Mouse (Mus musculus): ENCODE results near the gene Cnnm3.

Gene Cnnm3

GRCm38 (mm10) chr1:36511289-36512021 is at the start of gene Cnnm3:
TSS of gene Cnnm3 (plus strand) at chr1:36511867.
- in situ Hi-C loops (cut with MboI; ENCODE audit: low pct_unique_long_range_greater_than_20kb in 1 of 2, low sequenced_read_pairs in 2 of 2, unreplicated experiment in 1 of 2) = no loop called here

DNA sequence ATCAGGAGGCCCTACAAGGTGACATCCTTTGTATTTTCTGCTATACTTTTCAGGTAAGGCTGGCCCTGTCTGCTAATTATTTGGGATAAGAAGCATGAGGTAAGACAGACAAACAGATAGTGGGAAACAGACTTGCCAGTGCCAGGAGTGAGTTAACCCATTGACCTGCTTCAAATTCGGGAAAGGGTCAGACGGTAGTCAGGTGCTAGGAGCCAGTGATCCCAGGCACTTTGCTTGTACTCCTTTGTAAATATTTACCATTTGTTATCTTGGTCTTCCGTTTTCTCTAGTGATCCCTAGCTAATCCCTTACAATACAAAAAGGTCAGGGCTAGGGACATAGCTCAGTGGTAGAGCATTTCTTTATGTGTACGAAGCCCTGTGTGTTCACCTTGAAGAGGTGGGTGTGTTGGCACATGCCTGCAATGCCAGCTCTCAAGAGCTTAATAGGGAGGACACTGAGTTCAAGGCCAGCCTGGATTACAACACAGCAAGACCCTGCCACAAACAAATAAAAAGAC is 46.0 kb upstream of the Cnnm3 start:
- in situ Hi-C loops (cut with MboI; ENCODE audit: low pct_unique_long_range_greater_than_20kb in 1 of 2, low sequenced_read_pairs in 2 of 2, unreplicated experiment in 1 of 2) = no loop called here

- in situ Hi-C loops (cut with MboI; ENCODE audit: low pct_unique_long_range_greater_than_20kb in 1 of 2, low sequenced_read_pairs in 2 of 2, unreplicated experiment in 1 of 2) = no loop called here
These were observed 44.2 kb upstream of the Cnnm3 start for GRCm38 (mm10) chr1:36467446-36467845.

- in situ Hi-C loops (cut with MboI; ENCODE audit: low pct_unique_long_range_greater_than_20kb in 1 of 2, low sequenced_read_pairs in 2 of 2, unreplicated experiment in 1 of 2) = no loop called here
These were observed 41.7 kb upstream of the Cnnm3 start for GRCm38 (mm10) chr1:36469811-36470444.

GRCm38 (mm10) chr1:36471181-36472105 is 40.2 kb upstream of the Cnnm3 start, which contains the start of gene Cnnm4:
TSS of gene Cnnm4 (plus strand) at chr1:36471620.
- in situ Hi-C loops (cut with MboI; ENCODE audit: low pct_unique_long_range_greater_than_20kb in 1 of 2, low sequenced_read_pairs in 2 of 2, unreplicated experiment in 1 of 2) = no loop called here

- in situ Hi-C loops (cut with MboI; ENCODE audit: low pct_unique_long_range_greater_than_20kb in 1 of 2, low sequenced_read_pairs in 2 of 2, unreplicated experiment in 1 of 2) = no loop called here
These were observed 39.6 kb upstream of the Cnnm3 start for GRCm38 (mm10) chr1:36472106-36472440.

- in situ Hi-C loops (cut with MboI; ENCODE audit: low pct_unique_long_range_greater_than_20kb in 1 of 2, low sequenced_read_pairs in 2 of 2, unreplicated experiment in 1 of 2) = no loop called here
These were observed 38.4 kb upstream of the Cnnm3 start for GRCm38 (mm10) chr1:36473211-36473780.

GRCm38 (mm10) chr1:36474646-36475045 is 37.0 kb upstream of the Cnnm3 start:
- in situ Hi-C loops (cut with MboI; ENCODE audit: low pct_unique_long_range_greater_than_20kb in 1 of 2, low sequenced_read_pairs in 2 of 2, unreplicated experiment in 1 of 2) = no loop called here

GRCm38 (mm10) chr1:36475480-36476110 is 36.1 kb upstream of the Cnnm3 start:
- in situ Hi-C loops (cut with MboI; ENCODE audit: low pct_unique_long_range_greater_than_20kb in 1 of 2, low sequenced_read_pairs in 2 of 2, unreplicated experiment in 1 of 2) = no loop called here

- in situ Hi-C loops (cut with MboI; ENCODE audit: low pct_unique_long_range_greater_than_20kb in 1 of 2, low sequenced_read_pairs in 2 of 2, unreplicated experiment in 1 of 2) = no loop called here
These were observed 35.2 kb upstream of the Cnnm3 start for GRCm38 (mm10) chr1:36476426-36476825.

GRCm38 (mm10) chr1:36478343-36478795 is 33.3 kb upstream of the Cnnm3 start:
- in situ Hi-C loops (cut with MboI; ENCODE audit: low pct_unique_long_range_greater_than_20kb in 1 of 2, low sequenced_read_pairs in 2 of 2, unreplicated experiment in 1 of 2) = no loop called here

- in situ Hi-C loops (cut with MboI; ENCODE audit: low pct_unique_long_range_greater_than_20kb in 1 of 2, low sequenced_read_pairs in 2 of 2, unreplicated experiment in 1 of 2) = no loop called here
These were observed 31.5 kb upstream of the Cnnm3 start for GRCm38 (mm10) chr1:36479903-36480899.

GRCm38 (mm10) chr1:36483825-36484224 is 27.8 kb upstream of the Cnnm3 start:
- in situ Hi-C loops (cut with MboI; ENCODE audit: low pct_unique_long_range_greater_than_20kb in 1 of 2, low sequenced_read_pairs in 2 of 2, unreplicated experiment in 1 of 2) = no loop called here

DNA sequence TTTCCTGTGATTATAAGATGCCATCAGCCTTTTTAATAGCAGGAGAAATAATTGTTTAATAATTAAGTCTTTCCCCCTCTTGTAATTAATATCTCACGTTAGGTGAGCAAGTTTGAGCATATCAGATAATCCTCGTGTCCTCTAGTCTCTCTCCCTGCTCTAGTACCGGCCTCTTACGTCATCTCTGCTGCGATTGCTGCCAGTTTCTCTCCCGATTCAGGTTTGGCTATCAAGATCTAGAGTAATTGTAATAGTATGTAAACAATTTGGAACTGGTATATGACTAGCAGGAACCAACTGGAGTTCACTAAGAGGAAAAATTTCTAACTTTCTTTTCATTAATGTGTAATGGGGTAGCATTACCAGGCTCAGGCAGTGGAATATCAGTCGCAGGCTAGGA is 26.6 kb upstream of the Cnnm3 start:
- in situ Hi-C loops (cut with MboI; ENCODE audit: low pct_unique_long_range_greater_than_20kb in 1 of 2, low sequenced_read_pairs in 2 of 2, unreplicated experiment in 1 of 2) = no loop called here

GRCm38 (mm10) chr1:36487111-36487510 is 24.6 kb upstream of the Cnnm3 start:
- in situ Hi-C loops (cut with MboI; ENCODE audit: low pct_unique_long_range_greater_than_20kb in 1 of 2, low sequenced_read_pairs in 2 of 2, unreplicated experiment in 1 of 2) = no loop called here

DNA sequence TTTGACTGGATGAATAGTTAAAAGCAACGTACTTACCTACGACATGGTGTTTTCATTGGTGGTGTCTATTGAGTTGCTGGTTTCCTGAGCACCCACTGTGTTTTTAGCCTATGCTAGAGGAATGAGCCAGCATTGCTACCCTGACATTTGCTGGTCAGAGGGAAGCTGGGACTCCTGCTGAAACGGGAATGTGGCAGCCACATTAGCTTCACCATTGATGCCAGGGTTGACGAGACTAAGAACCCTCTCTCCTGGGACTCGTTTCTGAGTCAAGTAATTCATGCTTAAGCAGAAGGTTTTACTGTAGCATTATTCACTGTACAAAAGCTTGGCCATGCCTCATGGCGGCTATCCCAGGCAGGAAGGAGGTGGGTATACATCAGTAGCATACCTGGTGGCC is 22.0 kb upstream of the Cnnm3 start:
- in situ Hi-C loops (cut with MboI; ENCODE audit: low pct_unique_long_range_greater_than_20kb in 1 of 2, low sequenced_read_pairs in 2 of 2, unreplicated experiment in 1 of 2) = no loop called here

Measured in mouse embryonic stem cell (cell line).